Mouse (Mus musculus): ENCODE results near the gene Ucma.

GRCm38 (mm10) chr2:4986798-4987197, 10.9 kb downstream of the Ucma start:
- TF ChIP-seq CTCF (IDR thresholded peaks at IDR 0.05; ENCODE audit: extremely low read depth, insufficient read depth, low read length) (no peak), POLR2A (IDR thresholded peaks at IDR 0.05; ENCODE audit: extremely low read depth, insufficient read depth, low read length) (no peak)

Data from cortical plate, adult 2 months (tissue).